Mouse (Mus musculus): Measurements from ENCODE around the gene Tceal8. TPM values are rescaled to one million over a fixed set of nuclear protein-coding genes. Genes with fewer than 3 reads are reported as not detected.
"Not testable (repeated sequence)": the region's sequence is repeated elsewhere in the genome, so short reads cannot be mapped to it uniquely, and the experiment has no call there.

The Tceal8 gene
- polyA plus RNA-seq, 1 experiment from 2014 or later: 230 TPM

DNA sequence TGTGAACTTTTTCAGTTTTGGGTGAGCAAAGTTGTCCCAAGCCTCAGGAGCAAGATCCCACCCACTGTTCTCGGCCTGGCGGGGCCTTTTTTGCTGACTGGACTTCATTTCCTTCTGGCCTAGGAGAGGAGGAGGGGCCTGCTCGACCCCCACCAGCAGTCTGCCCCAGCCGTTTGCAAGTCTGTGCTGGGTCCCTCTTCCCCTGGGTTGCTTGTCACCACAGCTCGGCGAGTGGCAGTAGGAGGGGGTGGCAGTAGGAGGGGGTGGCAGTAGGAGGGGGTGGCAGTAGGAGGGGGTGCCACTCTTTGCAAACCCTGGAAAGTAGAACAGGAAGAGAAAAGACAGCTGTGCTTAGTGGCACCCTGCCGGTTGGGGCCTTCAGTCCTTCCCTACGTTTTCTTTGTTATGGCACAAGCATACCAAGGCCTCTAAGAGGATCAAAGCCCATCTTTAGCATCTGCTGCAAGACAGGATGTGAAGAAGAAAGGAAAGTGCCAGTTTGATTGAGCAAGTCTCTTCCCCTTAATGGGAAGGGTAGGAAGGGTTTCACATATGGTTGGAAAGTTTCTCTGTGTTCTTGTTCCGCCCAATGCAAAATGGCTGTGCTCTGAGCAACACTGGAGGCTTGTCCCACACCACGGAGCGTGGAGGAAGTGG is 8.9 kb upstream of the Tceal8 start:
- Histone ChIP-seq H3K4me2 (0 out of 2 replicates have a peak overlapping the region, but pooled peaks have one; percentile 3), H3K4me3 (no peak overlapping the region), H3K27ac (replicated peaks) (no peak overlapping the region), H3K36me3 (no peaks in the 10 kb centered on the region), H3K9me3 (no peaks in the 10 kb centered on the region), H3K4me1 (no peaks in the 10 kb centered on the region), H3K27me3 (replicated peaks) (0 out of 2 replicates have a peak, but pooled peaks cover 4% of the 10 kb centered on the region), H3K9ac (no peak overlapping the region)
- 26% methylated on average over 9 of the region's 11 CpGs for WGBS
- no peak for ATAC-seq (ENCODE audit: extremely low read depth, insufficient number of reproducible peaks, low FRiP score, low TSS enrichment)

- H3K4me2 ChIP-seq: peak overlapping the region; percentile 74
- H3K9me3 ChIP-seq: no peaks in the 10 kb centered on the region
- H3K27me3 ChIP-seq (replicated peaks): 0 out of 2 replicates have a peak, but pooled peaks cover 4% of the 10 kb centered on the region
- ATAC-seq (ENCODE audit: extremely low read depth, insufficient number of reproducible peaks, low FRiP score, low TSS enrichment): no peak
- H3K4me1 ChIP-seq: peaks cover 4% of the 10 kb centered on the region; the same call in 1 of the 2 replicates
- H3K27ac ChIP-seq (replicated peaks): peak overlapping the region; percentile 88
- peak overlapping the region; percentile 74 for H3K9ac ChIP-seq
- 21% methylated on average over 10 of the region's 10 CpGs for WGBS
- H3K36me3 ChIP-seq: peaks cover 11% of the 10 kb centered on the region; the same call in 1 of the 2 replicates
- H3K4me3 ChIP-seq: peak overlapping the region; percentile 68
These were observed 644 bp upstream of the Tceal8 start for GRCm38 (mm10) chrX:136172786-136173185.

GRCm38 (mm10) chrX:136171189-136172117 is 689 bp downstream of the Tceal8 start:
- peak overlapping the region; percentile 68 for H3K4me3 ChIP-seq
- H3K27ac ChIP-seq (replicated peaks): peak overlapping the region; percentile 94
- H3K4me1 ChIP-seq: peaks cover 4% of the 10 kb centered on the region; the same call in 1 of the 2 replicates
- H3K9me3 ChIP-seq: no peaks in the 10 kb centered on the region
- H3K36me3 ChIP-seq: peaks cover 11% of the 10 kb centered on the region; the same call in 1 of the 2 replicates
- ATAC-seq (ENCODE audit: extremely low read depth, insufficient number of reproducible peaks, low FRiP score, low TSS enrichment): peak; percentile 49; the same call in 1 of the 2 replicates
- H3K9ac ChIP-seq: peak overlapping the region; percentile 91
- 17% methylated on average over 22 of the region's 24 CpGs for WGBS
- peak overlapping the region; percentile 74 for H3K4me2 ChIP-seq
- H3K27me3 ChIP-seq (replicated peaks): no peaks in the 10 kb centered on the region

DNA sequence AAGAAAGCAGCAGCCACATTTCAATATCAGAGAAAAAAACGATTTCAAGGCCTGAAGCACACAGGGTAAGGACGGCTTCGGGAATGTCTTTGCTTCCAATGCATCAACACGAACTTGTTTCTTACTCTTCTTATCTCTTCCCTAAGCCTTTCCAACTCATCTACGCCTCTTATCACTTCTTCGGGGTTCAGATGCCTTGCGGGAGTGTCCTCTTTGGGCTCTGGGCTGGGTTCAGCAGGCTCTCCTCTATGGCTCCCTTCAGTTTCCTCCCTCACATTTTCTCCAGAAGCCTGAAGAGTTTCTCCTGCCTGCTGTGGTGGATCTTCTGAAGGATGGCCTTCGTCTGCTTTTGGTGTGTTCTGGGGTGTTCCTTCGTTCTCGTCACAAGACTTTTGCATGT is 1.5 kb downstream of the Tceal8 start:
- 20% methylated on average over 10 of the region's 10 CpGs for WGBS
- peak overlapping the region; percentile 68 for H3K4me3 ChIP-seq
- H3K27me3 ChIP-seq (replicated peaks): no peaks in the 10 kb centered on the region
- H3K27ac ChIP-seq (replicated peaks): peak overlapping the region; percentile 94
- H3K36me3 ChIP-seq: peaks cover 11% of the 10 kb centered on the region; the same call in 1 of the 2 replicates
- H3K4me2 ChIP-seq: peak overlapping the region; percentile 74
- peak overlapping the region; percentile 91 for H3K9ac ChIP-seq
- H3K4me1 ChIP-seq: peaks cover 4% of the 10 kb centered on the region; the same call in 1 of the 2 replicates
- no peaks in the 10 kb centered on the region for H3K9me3 ChIP-seq
- ATAC-seq (ENCODE audit: extremely low read depth, insufficient number of reproducible peaks, low FRiP score, low TSS enrichment): no peak

GRCm38 (mm10) chrX:136144195-136144594 is 27.9 kb downstream of the Tceal8 start:
- Histone ChIP-seq H3K4me3 (peak overlapping the region; percentile 26), H3K9ac (peak overlapping the region; percentile 50; the same call in 1 of the 2 replicates), H3K27me3 (replicated peaks) (no peaks in the 10 kb centered on the region), H3K4me1 (no peaks in the 10 kb centered on the region), H3K4me2 (peak overlapping the region; percentile 57), H3K36me3 (no peaks in the 10 kb centered on the region), H3K9me3 (no peaks in the 10 kb centered on the region), H3K27ac (replicated peaks) (peak overlapping the region; percentile 78)
- WGBS: 26% methylated on average over 7 of the region's 7 CpGs
- no peak for ATAC-seq (ENCODE audit: extremely low read depth, insufficient number of reproducible peaks, low FRiP score, low TSS enrichment)

GRCm38 (mm10) chrX:136143711-136144110 is 28.4 kb downstream of the Tceal8 start:
- no peaks in the 10 kb centered on the region for H3K4me1 ChIP-seq
- 37% methylated on average over 2 of the region's 2 CpGs for WGBS
- 0 out of 2 replicates have a peak overlapping the region, but pooled peaks have one; percentile 50 for H3K9ac ChIP-seq
- no peak for ATAC-seq (ENCODE audit: extremely low read depth, insufficient number of reproducible peaks, low FRiP score, low TSS enrichment)
- no peaks in the 10 kb centered on the region for H3K36me3 ChIP-seq
- H3K27ac ChIP-seq (replicated peaks): peak overlapping the region; percentile 78
- H3K4me3 ChIP-seq: no peak overlapping the region; the same call in 1 of the 2 replicates
- no peaks in the 10 kb centered on the region for H3K27me3 ChIP-seq (replicated peaks)
- peak overlapping the region; percentile 57 for H3K4me2 ChIP-seq
- H3K9me3 ChIP-seq: no peaks in the 10 kb centered on the region

DNA sequence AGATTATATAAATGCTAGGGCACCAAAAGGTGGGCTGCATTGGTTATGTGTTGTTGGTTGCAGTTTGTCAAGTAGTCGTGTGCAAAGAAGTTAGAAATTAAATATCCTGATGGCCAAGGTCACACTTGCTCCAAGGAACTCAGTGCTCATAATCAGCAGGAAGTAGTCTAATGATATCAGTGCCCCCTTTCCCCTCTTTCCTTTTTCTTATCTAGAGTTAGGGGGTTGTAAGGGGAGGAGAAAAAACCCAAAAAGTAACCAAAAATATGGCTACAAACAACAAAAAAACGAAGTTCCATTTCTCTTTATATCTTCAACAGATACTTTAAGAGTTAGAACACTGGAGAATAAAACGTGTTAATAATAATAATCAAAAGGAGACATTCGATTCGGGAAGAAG is 30.8 kb downstream of the Tceal8 start:
- Histone ChIP-seq H3K4me3 (no peak overlapping the region), H3K9ac (no peak overlapping the region), H3K27ac (replicated peaks) (no peak overlapping the region), H3K36me3 (no peaks in the 10 kb centered on the region), H3K9me3 (no peaks in the 10 kb centered on the region), H3K27me3 (replicated peaks) (no peaks in the 10 kb centered on the region), H3K4me1 (no peaks in the 10 kb centered on the region), H3K4me2 (no peak overlapping the region)
- WGBS: 79% methylated on average over 5 of the region's 5 CpGs
- ATAC-seq (ENCODE audit: extremely low read depth, insufficient number of reproducible peaks, low FRiP score, low TSS enrichment): no peak

- Histone ChIP-seq H3K9ac (peak overlapping the region; percentile 80), H3K4me3 (peak overlapping the region; percentile 54), H3K4me2 (peak overlapping the region; percentile 66)
- not testable (repeated sequence) for H3K27me3 ChIP-seq (replicated peaks); H3K36me3 ChIP-seq; H3K9me3 ChIP-seq; H3K4me1 ChIP-seq; H3K27ac ChIP-seq (replicated peaks); ATAC-seq (ENCODE audit: extremely low read depth, insufficient number of reproducible peaks, low FRiP score, low TSS enrichment)
- WGBS: 14% methylated on average over 5 of the region's 5 CpGs
These were observed 32.5 kb downstream of the Tceal8 start for GRCm38 (mm10) chrX:136139640-136140004.

DNA sequence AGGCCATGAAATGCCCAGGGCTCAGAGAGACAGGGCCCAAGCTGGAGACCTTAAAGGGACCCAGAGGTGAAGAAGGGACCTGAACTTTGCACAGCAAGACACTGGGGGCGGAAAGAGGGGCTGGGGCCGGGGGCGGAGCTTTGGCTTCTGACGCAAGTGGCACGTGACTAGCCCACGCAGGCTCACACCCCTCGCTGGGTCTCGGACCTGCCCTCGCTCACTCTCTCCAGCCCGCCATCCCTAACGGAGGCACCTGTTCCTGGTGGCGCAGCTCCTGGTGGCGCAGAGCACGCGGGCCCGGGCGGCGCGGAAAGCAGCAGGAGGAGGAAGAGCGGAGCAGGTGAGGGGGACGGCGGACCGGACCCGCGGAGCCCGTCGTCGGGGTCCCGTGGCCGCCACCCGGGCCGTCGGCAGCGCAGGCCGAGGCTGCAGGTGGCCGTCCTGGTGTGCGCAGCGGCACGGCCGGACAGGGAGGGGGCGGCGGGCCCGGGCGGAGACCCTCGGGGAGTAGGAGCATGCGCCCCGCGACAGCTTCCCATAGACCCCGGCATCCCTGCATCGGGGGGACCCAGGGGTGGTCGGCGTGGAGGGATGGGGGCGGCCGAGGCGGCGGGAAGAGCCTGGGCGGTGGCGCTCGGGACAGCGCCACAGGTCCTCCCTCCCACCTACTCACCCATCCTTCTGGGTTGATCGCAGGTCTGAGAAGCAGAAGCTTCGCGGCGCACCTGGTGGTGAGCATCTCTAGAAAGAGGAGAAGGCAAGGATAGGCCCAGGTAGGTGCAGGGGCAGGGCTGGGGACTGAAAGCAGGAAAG is 33.1 kb downstream of the Tceal8 start, which contains the start of gene Bex4:
Bex4 (plus strand) TSS at position 170 of the 813 bp plus-strand sequence.
- H3K4me1 ChIP-seq; H3K27ac ChIP-seq (replicated peaks); H3K36me3 ChIP-seq; H3K9me3 ChIP-seq; H3K27me3 ChIP-seq (replicated peaks): not testable (repeated sequence)
- H3K4me3 ChIP-seq: peak within 1 kb of the TSS; percentile 54
- H3K9ac ChIP-seq: peak within 1 kb of the TSS; percentile 80
- ATAC-seq (ENCODE audit: extremely low read depth, insufficient number of reproducible peaks, low FRiP score, low TSS enrichment): peak; percentile 75
- 11% methylated on average over 5 of the region's 64 CpGs for WGBS
- H3K4me2 ChIP-seq: peak within 1 kb of the TSS; percentile 66

- Histone ChIP-seq H3K4me2 (no peak overlapping the region), H3K9me3 (no peaks in the 10 kb centered on the region), H3K4me3 (no peak overlapping the region), H3K27ac (replicated peaks) (no peak overlapping the region), H3K27me3 (replicated peaks) (no peaks in the 10 kb centered on the region), H3K36me3 (no peaks in the 10 kb centered on the region), H3K4me1 (no peaks in the 10 kb centered on the region), H3K9ac (no peak overlapping the region)
- WGBS: 73% methylated on average over 4 of the region's 4 CpGs
- no peak for ATAC-seq (ENCODE audit: extremely low read depth, insufficient number of reproducible peaks, low FRiP score, low TSS enrichment)
These were observed 36.6 kb downstream of the Tceal8 start for GRCm38 (mm10) chrX:136135559-136135958.

DNA sequence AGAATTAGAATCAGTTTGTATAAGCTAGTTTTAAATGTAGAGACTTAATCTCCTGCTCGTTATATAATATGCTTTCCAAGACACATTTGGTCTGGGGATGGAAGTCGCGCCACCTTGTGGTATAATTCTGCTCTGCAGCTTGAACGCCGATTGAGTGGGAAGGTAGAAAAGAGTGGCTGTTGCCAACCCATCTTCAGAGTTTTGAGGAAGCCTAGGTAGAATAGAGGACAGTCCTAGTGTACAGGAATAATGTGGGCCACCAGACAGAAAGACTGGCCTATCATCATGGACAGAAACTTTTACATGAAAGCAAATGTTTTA is 44.4 kb downstream of the Tceal8 start:
- H3K4me3 ChIP-seq: no peak overlapping the region
- no peak overlapping the region for H3K27ac ChIP-seq (replicated peaks)
- H3K4me1 ChIP-seq: no peaks in the 10 kb centered on the region
- H3K4me2 ChIP-seq: no peak overlapping the region
- H3K36me3 ChIP-seq: no peaks in the 10 kb centered on the region
- H3K9ac ChIP-seq: no peak overlapping the region
- H3K9me3 ChIP-seq: no peaks in the 10 kb centered on the region
- WGBS: 13% methylated on average over 5 of the region's 5 CpGs
- H3K27me3 ChIP-seq (replicated peaks): no peaks in the 10 kb centered on the region
- no peak for ATAC-seq (ENCODE audit: extremely low read depth, insufficient number of reproducible peaks, low FRiP score, low TSS enrichment)
